Mouse (Mus musculus) small intestine, adult 10 weeks (tissue): ENCODE measurements around the gene Smc1b. TPM values are rescaled to one million over a fixed set of nuclear protein-coding genes. Genes with fewer than 3 reads are reported as not detected.

ENCODE experiments used
- polyA plus RNA-seq: library from polyadenylated mRNA; stranded (reverse); fragments of 350-450 nt; fragmentation: Illumina TruSeq; extraction: RNeasy Lipid Tissue Mini Kit (QIAGEN cat#74804); gene quantifications from one replicate; pipeline ENCODE4 v1.2.3, GENCODE M21; 2014; ENCODE audit warnings: low replicate concordance

Gene Smc1b
- not detected for polyA plus RNA-seq

GRCm38 (mm10) chr15:85131275-85132192 lies at the start of gene Smc1b, which contains the start of gene Ribc2:
TSS of gene Smc1b (minus strand) at chr15:85131964.
TSS of gene Ribc2 (plus strand) at chr15:85132078.

GRCm38 (mm10) chr15:85028648-85029047 lies 103.1 kb downstream of the Smc1b start, which contains the start of gene Fam118a:
TSS of gene Fam118a (plus strand) at chr15:85028948.

GRCm38 (mm10) chr15:85016951-85017664 lies 114.7 kb downstream of the Smc1b start, which contains the start of gene Upk3a:
TSS of gene Upk3a (plus strand) at chr15:85017141.

Other genes starting within 250 kb of the Smc1b start
- gene Gm29666, start 211.9 kb downstream of the Smc1b start, polyA plus RNA-seq, result 0.45 TPM
- gene Nup50, start 208.6 kb downstream of the Smc1b start, polyA plus RNA-seq, result 16.5 TPM
- 8.8 TPM for gene 5031439G07Rik, start 143.4 kb downstream of the Smc1b start, polyA plus RNA-seq
- gene Upk3a, start 114.8 kb downstream of the Smc1b start, polyA plus RNA-seq, result not detected
- 36.3 TPM for gene Fam118a, start 103.0 kb downstream of the Smc1b start, polyA plus RNA-seq
- not detected for gene Ribc2, start 114 bp upstream of the Smc1b start, polyA plus RNA-seq
- 15.1 TPM for gene Fbln1, start 74.0 kb upstream of the Smc1b start, polyA plus RNA-seq
- gene Atxn10, start 204.3 kb upstream of the Smc1b start, polyA plus RNA-seq, result 21.3 TPM